Mouse (Mus musculus): ENCODE data around the gene Tgfbr3.

The Tgfbr3 gene

DNA sequence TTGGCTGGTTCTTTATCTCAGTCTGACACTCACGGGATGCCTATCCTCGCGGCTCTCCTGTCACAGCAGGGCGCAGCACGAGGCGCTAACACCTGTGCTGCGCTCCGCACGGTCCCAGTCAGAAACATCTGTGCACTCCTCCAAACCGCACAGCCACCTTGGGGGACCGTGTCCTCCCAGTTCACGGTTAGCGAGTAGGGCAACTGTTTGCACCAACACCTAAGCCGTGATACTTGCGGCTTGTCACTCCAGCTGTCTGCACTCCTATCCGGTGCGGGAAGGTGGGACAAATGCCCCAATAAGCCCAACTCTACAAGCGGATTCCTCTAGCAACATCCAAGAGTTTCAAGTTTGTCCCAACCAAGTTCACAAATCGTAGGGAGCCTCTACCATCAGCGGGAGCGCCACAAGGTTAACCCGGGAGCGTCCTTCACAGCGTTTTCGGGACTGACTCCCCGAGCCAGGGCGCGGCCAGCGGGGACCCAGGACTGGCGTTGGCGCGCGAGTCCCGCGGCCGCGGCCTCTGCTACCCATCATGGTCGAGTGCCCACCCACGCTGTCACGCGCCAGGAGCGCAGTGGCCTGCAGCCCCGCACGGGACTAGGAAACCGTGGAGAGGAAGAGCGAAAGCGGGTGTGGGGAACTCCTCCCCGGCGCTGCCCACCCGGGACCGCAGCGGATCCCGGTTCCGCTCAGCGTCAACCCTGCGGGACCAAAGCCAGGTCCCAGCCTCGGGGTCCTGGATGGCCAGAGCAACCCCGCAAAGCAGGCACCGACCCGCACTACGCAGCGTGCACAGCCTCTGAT is 799 bp downstream of the Tgfbr3 start:
- peak; percentile 49 for DNase-seq (ENCODE audit: low read depth, low spot score)

DNA sequence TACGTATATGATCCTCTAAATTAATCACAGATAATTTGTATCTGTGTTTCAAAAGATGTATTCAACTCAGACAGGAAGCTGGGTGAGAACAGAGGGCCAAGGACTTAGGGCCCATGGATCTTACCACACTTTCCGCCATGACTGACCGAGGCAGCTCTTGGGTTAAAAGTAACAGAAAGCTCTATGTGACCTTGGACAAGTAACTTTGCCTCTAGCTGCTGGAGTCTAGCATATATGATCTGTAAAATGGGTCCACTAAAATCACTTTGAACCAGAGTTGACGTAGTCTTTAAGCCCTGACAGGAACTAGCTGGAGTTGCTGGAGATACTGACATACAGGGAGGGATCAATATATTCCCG is 1.5 kb downstream of the Tgfbr3 start:
- H3K36me3 ChIP-seq (ENCODE audit: control insufficient read depth, insufficient read depth, low read length, poor library complexity, severe bottlenecking): no peaks in the 10 kb centered on the region; the same call in 1 of the 2 replicates
- no peak for DNase-seq (ENCODE audit: low read depth, low spot score)
- no peaks in the 10 kb centered on the region; the same call in 1 of the 2 replicates for H3K27me3 ChIP-seq (ENCODE audit: control insufficient read depth, insufficient read depth, low read length, poor library complexity, severe bottlenecking)

More for the DNA sequence above, 799 bp downstream of the Tgfbr3 start:
- H3K27me3 ChIP-seq (ENCODE audit: control insufficient read depth, insufficient read depth, low read length, poor library complexity, severe bottlenecking): no peaks in the 10 kb centered on the region; the same call in 1 of the 2 replicates
- no peaks in the 10 kb centered on the region; the same call in 1 of the 2 replicates for H3K36me3 ChIP-seq (ENCODE audit: control insufficient read depth, insufficient read depth, low read length, poor library complexity, severe bottlenecking)

DNA sequence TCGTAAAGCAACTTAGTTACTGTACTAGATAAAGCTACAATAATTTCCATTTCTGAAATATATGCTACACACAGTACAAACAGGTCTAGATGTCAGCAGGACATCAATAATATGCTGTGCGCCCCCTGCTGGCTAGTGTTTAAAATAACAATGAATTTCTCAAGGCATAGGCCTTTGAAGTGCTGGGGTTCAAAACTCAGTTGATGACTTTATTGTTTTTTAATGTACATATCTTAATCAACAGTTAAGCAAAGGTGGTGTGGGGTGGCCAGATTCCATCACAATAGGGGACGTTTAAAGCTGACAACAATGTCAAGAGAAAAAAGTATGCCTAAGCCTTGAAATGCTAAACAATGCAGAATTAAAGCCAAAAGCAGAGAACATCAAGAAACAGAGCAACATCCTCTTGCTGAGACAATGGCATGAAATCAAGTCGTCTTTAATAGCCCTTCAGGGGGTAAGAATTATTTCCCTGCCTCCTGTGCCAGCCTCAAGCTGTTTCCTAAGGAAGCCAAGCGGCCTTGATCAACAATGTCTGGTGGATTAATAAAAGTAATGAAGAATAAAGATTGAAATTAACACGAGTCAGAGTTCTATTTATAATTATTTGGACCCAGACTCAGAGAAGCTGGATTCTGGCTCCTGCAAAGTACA is 2.0 kb downstream of the Tgfbr3 start:
- no peaks in the 10 kb centered on the region; the same call in 1 of the 2 replicates for H3K27me3 ChIP-seq (ENCODE audit: control insufficient read depth, insufficient read depth, low read length, poor library complexity, severe bottlenecking)
- peak; percentile 81 for DNase-seq (ENCODE audit: low read depth, low spot score)
- no peaks in the 10 kb centered on the region; the same call in 1 of the 2 replicates for H3K36me3 ChIP-seq (ENCODE audit: control insufficient read depth, insufficient read depth, low read length, poor library complexity, severe bottlenecking)

DNA sequence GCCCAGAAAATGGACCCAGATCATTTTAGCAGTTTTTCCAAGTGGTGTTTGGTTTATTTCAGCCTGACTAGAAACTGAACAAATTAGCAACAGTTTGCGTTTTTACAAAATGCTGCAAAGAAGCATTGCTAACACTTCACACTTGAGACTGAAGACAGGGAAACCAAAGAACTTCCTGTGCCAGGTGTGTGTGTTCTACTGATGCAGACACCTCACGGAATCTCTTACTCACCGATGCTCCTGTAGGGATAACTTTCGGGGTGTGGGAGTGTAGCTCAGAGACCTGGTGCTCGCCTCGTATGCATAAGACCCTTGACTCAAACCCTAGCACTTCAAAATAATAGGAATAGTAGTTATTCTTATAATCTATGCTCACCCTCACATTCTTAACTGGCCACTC is 3.9 kb downstream of the Tgfbr3 start:
- no peak for DNase-seq (ENCODE audit: low read depth, low spot score)
- Histone ChIP-seq H3K27me3 (ENCODE audit: control insufficient read depth, insufficient read depth, low read length, poor library complexity, severe bottlenecking) (no peaks in the 10 kb centered on the region; the same call in 1 of the 2 replicates), H3K36me3 (ENCODE audit: control insufficient read depth, insufficient read depth, low read length, poor library complexity, severe bottlenecking) (no peaks in the 10 kb centered on the region; the same call in 1 of the 2 replicates)

- Histone ChIP-seq H3K27me3 (ENCODE audit: control insufficient read depth, insufficient read depth, low read length, poor library complexity, severe bottlenecking) (no peaks in the 10 kb centered on the region), H3K36me3 (ENCODE audit: control insufficient read depth, insufficient read depth, low read length, poor library complexity, severe bottlenecking) (no peaks in the 10 kb centered on the region; the same call in 1 of the 2 replicates)
- no peak for DNase-seq (ENCODE audit: low read depth, low spot score)
These were observed 5.4 kb downstream of the Tgfbr3 start for GRCm38 (mm10) chr5:107283935-107284524.

- Histone ChIP-seq H3K27me3 (ENCODE audit: control insufficient read depth, insufficient read depth, low read length, poor library complexity, severe bottlenecking) (no peaks in the 10 kb centered on the region), H3K36me3 (ENCODE audit: control insufficient read depth, insufficient read depth, low read length, poor library complexity, severe bottlenecking) (no peaks in the 10 kb centered on the region; the same call in 1 of the 2 replicates)
- no peak for DNase-seq (ENCODE audit: low read depth, low spot score)
These were observed 6.7 kb downstream of the Tgfbr3 start for GRCm38 (mm10) chr5:107282561-107283307.

- no peak for DNase-seq (ENCODE audit: low read depth, low spot score)
- Histone ChIP-seq H3K27me3 (ENCODE audit: control insufficient read depth, insufficient read depth, low read length, poor library complexity, severe bottlenecking) (no peaks in the 10 kb centered on the region), H3K36me3 (ENCODE audit: control insufficient read depth, insufficient read depth, low read length, poor library complexity, severe bottlenecking) (no peaks in the 10 kb centered on the region)
These were observed 10.2 kb downstream of the Tgfbr3 start for GRCm38 (mm10) chr5:107279263-107279662.

DNA sequence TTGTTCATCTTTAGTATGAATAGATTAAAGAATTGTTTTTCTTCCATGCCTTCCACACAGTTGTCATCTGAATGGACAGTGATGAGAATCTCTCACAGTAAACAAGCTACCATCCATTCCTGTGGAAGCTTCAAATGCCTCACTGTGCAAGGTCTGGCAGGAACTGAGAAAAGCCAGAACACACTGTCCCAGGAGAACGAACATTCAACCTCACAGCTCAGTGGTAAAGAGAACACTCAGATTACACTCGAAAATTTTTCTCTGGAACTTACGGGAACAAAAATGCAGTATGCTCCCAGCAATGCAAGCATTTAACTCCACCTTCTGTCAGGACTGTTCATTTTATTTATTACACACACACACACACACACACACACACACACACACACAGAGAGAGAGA is 13.2 kb downstream of the Tgfbr3 start:
- Histone ChIP-seq H3K36me3 (ENCODE audit: control insufficient read depth, insufficient read depth, low read length, poor library complexity, severe bottlenecking) (no peaks in the 10 kb centered on the region), H3K27me3 (ENCODE audit: control insufficient read depth, insufficient read depth, low read length, poor library complexity, severe bottlenecking) (no peaks in the 10 kb centered on the region; the same call in 1 of the 2 replicates)
- DNase-seq (ENCODE audit: low read depth, low spot score): no peak

DNA sequence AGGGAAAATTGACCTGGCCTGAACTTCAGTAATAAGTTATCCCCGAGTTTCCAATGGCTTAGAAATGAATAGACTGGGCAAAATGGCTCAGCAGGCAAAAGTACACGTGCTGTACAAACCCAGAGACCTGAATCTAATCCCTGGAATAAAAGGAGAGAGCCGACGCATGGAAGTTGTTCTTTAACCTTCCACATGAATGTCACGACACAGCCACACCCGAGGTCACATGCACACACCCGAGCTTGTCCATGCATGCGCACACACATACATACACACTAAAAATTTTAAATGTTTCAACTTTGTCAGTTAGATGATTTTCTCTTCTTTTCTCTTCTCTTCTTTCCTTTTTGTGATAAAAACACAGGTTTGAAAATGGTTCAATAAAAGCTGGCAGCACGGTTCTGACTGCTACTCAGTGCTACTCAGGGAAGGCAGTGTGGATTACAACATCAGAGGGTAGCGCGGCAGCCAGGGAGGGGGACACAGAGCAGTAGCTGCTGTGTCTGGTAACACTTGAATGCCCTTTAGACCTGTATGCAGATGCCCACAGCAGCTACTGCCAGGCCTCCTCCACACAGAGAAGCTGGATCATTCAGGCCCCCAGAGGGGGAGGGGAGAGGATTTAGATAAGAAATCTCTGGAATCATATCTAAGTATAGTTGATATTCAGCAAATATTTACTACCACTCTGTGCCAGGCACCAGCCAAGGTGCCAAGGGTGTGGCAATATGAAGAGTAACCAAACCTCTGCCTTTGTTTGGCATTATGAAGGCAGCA is 17.0 kb downstream of the Tgfbr3 start:
- Histone ChIP-seq H3K36me3 (ENCODE audit: control insufficient read depth, insufficient read depth, low read length, poor library complexity, severe bottlenecking) (no peaks in the 10 kb centered on the region), H3K27me3 (ENCODE audit: control insufficient read depth, insufficient read depth, low read length, poor library complexity, severe bottlenecking) (no peaks in the 10 kb centered on the region; the same call in 1 of the 2 replicates)
- no peak for DNase-seq (ENCODE audit: low read depth, low spot score)

- no peaks in the 10 kb centered on the region for H3K36me3 ChIP-seq (ENCODE audit: control insufficient read depth, insufficient read depth, low read length, poor library complexity, severe bottlenecking)
- no peak for DNase-seq (ENCODE audit: low read depth, low spot score)
- H3K27me3 ChIP-seq (ENCODE audit: control insufficient read depth, insufficient read depth, low read length, poor library complexity, severe bottlenecking): no peaks in the 10 kb centered on the region; the same call in 1 of the 2 replicates
These were observed 20.5 kb downstream of the Tgfbr3 start for GRCm38 (mm10) chr5:107269006-107269328.

DNA sequence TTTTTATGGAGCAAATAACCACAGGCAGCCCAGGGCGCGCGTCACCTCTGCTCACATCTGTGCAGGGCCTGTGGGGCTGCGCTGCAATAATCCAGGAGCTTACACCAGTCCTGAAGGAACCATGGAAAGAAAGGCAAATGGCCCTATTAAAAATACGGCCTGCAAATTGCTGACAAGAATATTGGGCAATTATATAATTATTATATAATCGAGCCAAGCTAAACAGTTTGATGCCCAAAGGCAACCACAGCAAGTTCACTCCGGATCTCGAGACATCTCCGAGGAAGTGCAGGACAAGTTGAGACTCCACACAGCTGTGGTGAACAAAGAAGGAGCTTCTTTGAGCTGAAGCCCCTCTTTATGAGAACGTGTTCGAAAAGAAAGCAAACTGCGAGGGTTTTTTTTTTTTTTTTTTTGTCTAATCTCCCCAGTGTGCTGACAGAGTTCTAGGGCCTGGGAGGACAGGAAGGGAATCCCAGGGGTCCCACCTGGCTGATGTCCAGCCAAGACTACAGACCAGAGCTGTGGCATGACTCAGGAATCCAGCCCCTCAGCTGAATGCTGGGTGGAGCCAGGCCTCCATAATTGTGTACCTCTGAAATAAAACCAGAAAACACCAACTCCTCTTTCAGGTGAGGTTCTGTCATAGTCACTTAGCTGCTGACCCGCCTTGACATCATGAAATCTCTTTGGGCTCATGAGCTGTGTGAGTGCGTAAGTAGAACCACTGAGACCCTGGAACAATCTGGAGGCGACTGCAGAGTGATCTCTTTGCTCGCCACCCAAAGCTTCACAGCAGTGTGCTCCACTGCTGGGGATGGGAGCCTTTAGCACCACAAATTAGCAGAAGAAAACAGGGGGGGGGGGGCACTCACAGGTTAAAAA is 21.1 kb downstream of the Tgfbr3 start:
- no peak for DNase-seq (ENCODE audit: low read depth, low spot score)
- H3K36me3 ChIP-seq (ENCODE audit: control insufficient read depth, insufficient read depth, low read length, poor library complexity, severe bottlenecking): no peaks in the 10 kb centered on the region
- no peaks in the 10 kb centered on the region; the same call in 1 of the 2 replicates for H3K27me3 ChIP-seq (ENCODE audit: control insufficient read depth, insufficient read depth, low read length, poor library complexity, severe bottlenecking)

GRCm38 (mm10) chr5:107266566-107266965 is 22.9 kb downstream of the Tgfbr3 start:
- Histone ChIP-seq H3K27me3 (ENCODE audit: control insufficient read depth, insufficient read depth, low read length, poor library complexity, severe bottlenecking) (no peaks in the 10 kb centered on the region), H3K36me3 (ENCODE audit: control insufficient read depth, insufficient read depth, low read length, poor library complexity, severe bottlenecking) (no peaks in the 10 kb centered on the region)
- DNase-seq (ENCODE audit: low read depth, low spot score): no peak
